Mouse (Mus musculus): Measurements from ENCODE around the gene Prdm11. TPM values are rescaled to one million over a fixed set of nuclear protein-coding genes. Genes with fewer than 3 reads are reported as not detected.
A peak's percentile ranks its signal among the peaks of the same experiment; 100 is the strongest.

Prdm11 gene
- polyA plus RNA-seq, 1 experiment from 2014 or later, result 2.3 TPM

DNA sequence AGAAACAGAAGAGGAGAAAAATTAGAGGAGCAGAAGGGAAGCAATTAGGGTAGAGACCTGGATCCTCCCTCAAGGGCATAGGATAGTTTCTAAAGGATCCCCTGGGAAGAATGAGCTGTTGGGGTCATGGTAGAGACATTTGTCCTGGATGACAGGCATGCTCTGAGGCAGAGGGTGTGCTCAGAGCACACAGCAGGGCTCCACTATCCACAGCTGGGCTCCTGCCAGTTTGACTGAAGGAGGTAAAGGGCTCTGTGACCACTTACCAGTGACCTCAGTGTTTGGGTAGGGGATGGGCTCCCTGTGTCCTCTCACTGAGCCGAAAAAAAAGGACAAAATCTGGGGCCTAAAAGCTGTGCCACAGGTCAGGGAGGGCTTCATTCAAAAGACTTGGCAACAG, 96.4 kb downstream of the Prdm11 start:
- no peak for ATAC-seq
- Histone ChIP-seq H3K27ac (ENCODE audit: low read depth, low read length) (no peak overlapping the region), H3K9ac (ENCODE audit: low read depth, low read length) (no peak overlapping the region), H3K4me1 (ENCODE audit: control insufficient read depth, insufficient read depth, low read depth, low read length) (peaks cover 14% of the 10 kb centered on the region), H3K36me3 (ENCODE audit: control insufficient read depth, insufficient read depth, low read length) (no peaks in the 10 kb centered on the region; the same call in 1 of the 2 replicates), H3K27me3 (replicated peaks; ENCODE audit: control insufficient read depth, insufficient read depth, low read length) (no peaks in the 10 kb centered on the region), H3K4me2 (ENCODE audit: low read length) (no peak overlapping the region), H3K9me3 (ENCODE audit: control insufficient read depth, low read length) (no peaks in the 10 kb centered on the region), H3K4me3 (ENCODE audit: low read length) (no peak overlapping the region)
- 16% methylated on average over 1 of the region's 1 CpGs for WGBS

DNA sequence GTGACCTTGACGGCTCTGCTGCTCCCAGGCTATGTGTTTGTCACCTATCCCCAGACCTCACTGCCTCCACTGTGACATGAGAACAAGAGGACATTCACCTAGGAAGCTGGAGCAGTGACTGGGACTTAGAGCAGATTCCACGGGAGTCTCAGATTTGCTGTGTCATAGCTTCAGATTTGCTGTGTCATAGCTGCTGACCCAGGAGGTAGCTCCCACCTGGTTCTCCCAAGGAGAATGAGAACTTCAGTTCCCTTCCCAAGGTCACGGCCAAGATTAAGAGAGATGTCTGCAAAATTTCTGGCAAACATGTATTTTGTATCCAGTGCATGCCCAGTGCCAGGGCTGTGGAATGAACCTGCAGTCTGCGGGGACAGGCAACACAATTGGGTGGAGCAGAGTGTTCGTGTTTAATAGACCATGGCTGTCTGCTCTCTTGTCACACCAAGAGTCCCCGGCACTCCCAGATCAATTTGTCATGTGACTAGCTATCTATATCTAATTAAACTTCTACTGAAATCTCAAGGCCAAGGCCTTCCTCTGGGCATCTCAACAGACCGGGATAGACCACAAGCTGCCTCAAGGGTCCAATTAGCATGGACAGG, 97.2 kb downstream of the Prdm11 start:
- peaks cover 14% of the 10 kb centered on the region for H3K4me1 ChIP-seq (ENCODE audit: control insufficient read depth, insufficient read depth, low read depth, low read length)
- H3K36me3 ChIP-seq (ENCODE audit: control insufficient read depth, insufficient read depth, low read length), result no peaks in the 10 kb centered on the region; the same call in 1 of the 2 replicates
- H3K4me2 ChIP-seq (ENCODE audit: low read length), result no peak overlapping the region
- H3K4me3 ChIP-seq (ENCODE audit: low read length), result no peak overlapping the region
- no peak overlapping the region for H3K27ac ChIP-seq (ENCODE audit: low read depth, low read length)
- no peak for ATAC-seq
- no peaks in the 10 kb centered on the region for H3K27me3 ChIP-seq (replicated peaks; ENCODE audit: control insufficient read depth, insufficient read depth, low read length)
- H3K9ac ChIP-seq (ENCODE audit: low read depth, low read length), result no peak overlapping the region
- 37% methylated on average over 7 of the region's 7 CpGs for WGBS
- no peaks in the 10 kb centered on the region for H3K9me3 ChIP-seq (ENCODE audit: control insufficient read depth, low read length)

DNA sequence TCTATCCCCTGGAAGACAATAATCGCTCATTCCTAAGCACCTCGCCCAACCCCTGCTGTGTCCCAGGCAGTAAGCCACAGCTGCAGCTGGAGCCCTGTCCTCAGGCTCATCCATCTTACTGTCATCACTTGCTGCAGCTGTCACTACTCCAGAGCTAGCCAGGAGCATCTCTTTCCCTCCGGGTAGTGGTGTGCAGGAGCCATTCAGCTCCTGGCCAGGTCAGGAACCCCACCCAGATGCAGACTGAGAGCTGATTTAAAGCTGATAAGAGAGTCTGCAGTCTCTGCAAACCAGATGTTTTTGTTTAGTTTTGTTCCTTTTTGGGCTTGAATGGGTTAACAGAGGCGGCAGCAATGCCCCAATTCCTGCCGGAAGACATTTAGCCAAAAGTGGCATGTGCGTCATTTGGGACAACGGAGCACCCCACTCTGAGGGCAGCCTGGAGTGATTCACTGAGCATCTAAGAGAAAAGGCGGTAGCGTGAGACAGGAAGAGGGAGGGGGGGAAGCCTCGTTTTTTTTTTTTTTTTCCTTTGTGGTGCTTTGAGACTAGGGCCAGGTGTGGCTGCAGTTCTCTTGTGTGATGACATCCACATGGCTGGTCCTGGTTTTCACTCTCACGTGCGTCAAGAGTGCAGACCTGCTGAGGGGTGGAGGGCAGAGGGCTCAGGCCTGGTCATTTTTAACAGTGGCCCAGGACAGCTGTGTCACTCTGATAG, 97.8 kb downstream of the Prdm11 start:
- 3% methylated on average over 12 of the region's 12 CpGs for WGBS
- H3K9ac ChIP-seq (ENCODE audit: low read depth, low read length), result no peak overlapping the region
- peaks cover 14% of the 10 kb centered on the region for H3K4me1 ChIP-seq (ENCODE audit: control insufficient read depth, insufficient read depth, low read depth, low read length)
- no peak overlapping the region for H3K4me3 ChIP-seq (ENCODE audit: low read length)
- no peaks in the 10 kb centered on the region; the same call in 1 of the 2 replicates for H3K36me3 ChIP-seq (ENCODE audit: control insufficient read depth, insufficient read depth, low read length)
- peak overlapping the region; percentile 0; the same call in 1 of the 2 replicates for H3K4me2 ChIP-seq (ENCODE audit: low read length)
- no peaks in the 10 kb centered on the region for H3K27me3 ChIP-seq (replicated peaks; ENCODE audit: control insufficient read depth, insufficient read depth, low read length)
- peak; percentile 73 for ATAC-seq
- H3K9me3 ChIP-seq (ENCODE audit: control insufficient read depth, low read length), result no peaks in the 10 kb centered on the region
- peak overlapping the region; percentile 9; the same call in 1 of the 2 replicates for H3K27ac ChIP-seq (ENCODE audit: low read depth, low read length)

DNA sequence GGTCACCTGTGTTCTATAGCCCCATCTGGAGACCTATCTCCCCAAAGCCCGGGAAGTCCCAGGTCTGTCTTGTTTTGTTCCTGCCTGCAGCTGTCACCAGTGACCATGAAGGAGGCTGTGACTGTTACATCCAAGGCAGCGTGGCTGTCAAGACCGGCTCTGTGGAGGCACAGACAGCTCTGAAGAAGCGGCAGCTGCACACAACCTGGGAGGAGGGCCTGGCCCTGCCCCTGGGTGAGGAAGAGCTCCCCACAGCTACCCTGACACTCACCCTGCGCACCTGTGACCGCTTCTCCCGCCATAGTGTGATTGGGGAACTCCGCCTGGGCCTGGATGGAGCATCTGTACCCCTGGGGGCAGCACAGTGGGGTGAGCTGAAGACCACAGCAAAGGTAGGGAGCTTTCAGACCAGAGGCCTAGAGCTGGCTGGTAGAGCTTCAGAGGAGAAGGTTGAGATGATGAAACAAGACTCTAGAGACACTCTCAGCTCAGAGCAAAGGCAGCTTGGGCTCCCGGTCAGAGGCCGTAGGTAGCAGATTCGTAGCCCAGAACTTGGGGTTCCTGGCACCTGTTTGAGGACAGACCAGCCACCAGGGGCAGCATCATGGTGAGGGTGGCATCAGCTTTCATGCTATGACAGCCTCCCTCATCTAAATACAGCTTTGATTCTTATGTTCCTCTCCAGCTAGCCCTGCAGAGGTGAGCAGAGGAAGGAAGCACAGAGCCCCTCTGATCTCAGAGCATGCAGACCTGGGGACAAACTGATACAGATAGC, 100.0 kb downstream of the Prdm11 start:
- Histone ChIP-seq H3K36me3 (ENCODE audit: control insufficient read depth, insufficient read depth, low read length) (no peaks in the 10 kb centered on the region; the same call in 1 of the 2 replicates), H3K9ac (ENCODE audit: low read depth, low read length) (no peak overlapping the region), H3K27me3 (replicated peaks; ENCODE audit: control insufficient read depth, insufficient read depth, low read length) (no peaks in the 10 kb centered on the region), H3K4me3 (ENCODE audit: low read length) (no peak overlapping the region), H3K9me3 (ENCODE audit: control insufficient read depth, low read length) (no peaks in the 10 kb centered on the region), H3K4me2 (ENCODE audit: low read length) (no peak overlapping the region), H3K4me1 (ENCODE audit: control insufficient read depth, insufficient read depth, low read depth, low read length) (peaks cover 14% of the 10 kb centered on the region), H3K27ac (ENCODE audit: low read depth, low read length) (no peak overlapping the region)
- ATAC-seq, result no peak
- WGBS, result 88% methylated on average over 11 of the region's 11 CpGs

DNA sequence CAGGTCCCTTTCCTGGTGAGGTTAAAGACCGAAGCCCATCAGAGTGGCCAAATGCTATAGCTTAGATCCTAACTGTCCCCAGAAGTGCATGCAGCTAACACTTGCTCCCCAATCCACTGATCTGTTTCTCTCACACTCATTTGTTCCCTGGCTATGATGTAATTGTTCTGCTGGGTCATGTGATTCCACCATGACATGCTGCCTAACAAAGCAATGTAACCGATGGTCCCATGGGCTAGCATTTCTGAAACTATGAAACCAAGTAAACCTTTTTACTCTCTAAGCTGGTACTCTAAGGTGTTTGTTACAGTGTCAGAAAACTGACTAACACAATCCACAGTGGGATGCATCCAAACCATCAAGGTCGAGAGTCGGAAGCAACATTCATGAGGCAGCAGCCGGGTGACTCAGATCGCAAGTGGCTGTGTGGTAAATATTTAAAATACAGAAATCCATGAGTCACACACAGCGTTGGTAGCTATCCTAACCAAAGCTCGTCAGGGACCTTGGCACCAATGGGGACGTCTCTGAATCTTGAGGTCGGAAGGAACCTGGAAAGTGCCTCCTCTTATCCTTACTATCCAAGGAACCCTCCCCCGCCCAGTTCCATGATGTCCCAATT, 100.7 kb downstream of the Prdm11 start:
- H3K4me2 ChIP-seq (ENCODE audit: low read length), result no peak overlapping the region
- no peaks in the 10 kb centered on the region for H3K27me3 ChIP-seq (replicated peaks; ENCODE audit: control insufficient read depth, insufficient read depth, low read length)
- H3K4me1 ChIP-seq (ENCODE audit: control insufficient read depth, insufficient read depth, low read depth, low read length), result peaks cover 14% of the 10 kb centered on the region
- H3K36me3 ChIP-seq (ENCODE audit: control insufficient read depth, insufficient read depth, low read length), result no peaks in the 10 kb centered on the region; the same call in 1 of the 2 replicates
- H3K9ac ChIP-seq (ENCODE audit: low read depth, low read length), result no peak overlapping the region
- H3K4me3 ChIP-seq (ENCODE audit: low read length), result no peak overlapping the region
- WGBS, result 92% methylated on average over 11 of the region's 11 CpGs
- ATAC-seq, result no peak
- no peaks in the 10 kb centered on the region for H3K9me3 ChIP-seq (ENCODE audit: control insufficient read depth, low read length)
- no peak overlapping the region for H3K27ac ChIP-seq (ENCODE audit: low read depth, low read length)

DNA sequence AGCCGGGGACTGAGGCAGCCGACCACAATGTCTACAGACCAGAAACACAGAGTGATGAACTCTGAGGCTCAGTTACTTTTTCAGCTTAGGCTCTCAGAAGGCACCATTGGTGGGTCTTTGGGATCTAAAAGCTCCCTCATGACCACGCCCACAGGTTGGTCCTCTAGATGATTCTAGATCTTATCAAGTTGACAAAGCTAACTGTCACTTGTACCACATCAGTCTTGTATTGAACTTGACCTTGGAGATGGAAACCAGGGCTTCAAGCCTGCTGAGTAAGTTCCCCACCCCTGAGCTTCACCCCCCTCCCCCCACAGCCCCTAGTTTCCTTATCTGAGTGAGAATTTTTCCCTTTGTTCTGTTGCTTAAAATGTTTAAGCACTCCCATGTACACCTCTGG, 101.6 kb downstream of the Prdm11 start:
- Histone ChIP-seq H3K27ac (ENCODE audit: low read depth, low read length) (no peak overlapping the region), H3K4me2 (ENCODE audit: low read length) (no peak overlapping the region), H3K4me3 (ENCODE audit: low read length) (no peak overlapping the region), H3K36me3 (ENCODE audit: control insufficient read depth, insufficient read depth, low read length) (no peaks in the 10 kb centered on the region; the same call in 1 of the 2 replicates), H3K27me3 (replicated peaks; ENCODE audit: control insufficient read depth, insufficient read depth, low read length) (no peaks in the 10 kb centered on the region), H3K9me3 (ENCODE audit: control insufficient read depth, low read length) (no peaks in the 10 kb centered on the region), H3K4me1 (ENCODE audit: control insufficient read depth, insufficient read depth, low read depth, low read length) (peaks cover 14% of the 10 kb centered on the region), H3K9ac (ENCODE audit: low read depth, low read length) (no peak overlapping the region)
- no peak for ATAC-seq
- 92% methylated on average over 3 of the region's 3 CpGs for WGBS

DNA sequence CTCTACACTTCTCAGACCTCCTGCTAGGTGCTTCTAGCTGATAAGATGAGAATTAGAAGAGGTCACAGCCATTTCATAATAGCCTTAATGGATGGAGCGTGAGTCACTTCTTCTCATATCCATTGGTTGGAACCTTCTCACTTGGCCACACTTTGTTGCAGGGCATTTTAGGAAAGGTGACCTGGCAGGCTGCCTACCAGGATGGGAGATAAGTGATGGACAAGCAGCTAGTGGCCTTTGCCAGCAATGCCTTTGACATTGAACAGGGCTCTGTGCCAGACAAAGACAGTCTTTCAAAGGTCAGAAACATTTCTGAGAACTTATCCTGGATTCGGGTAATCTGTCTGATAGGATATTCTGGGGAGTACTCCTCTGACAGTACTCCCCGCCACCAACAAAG, 102.6 kb downstream of the Prdm11 start:
- H3K27ac ChIP-seq (ENCODE audit: low read depth, low read length), result no peak overlapping the region
- ATAC-seq, result no peak
- H3K4me3 ChIP-seq (ENCODE audit: low read length), result no peak overlapping the region
- no peaks in the 10 kb centered on the region for H3K9me3 ChIP-seq (ENCODE audit: control insufficient read depth, low read length)
- no peaks in the 10 kb centered on the region for H3K27me3 ChIP-seq (replicated peaks; ENCODE audit: control insufficient read depth, insufficient read depth, low read length)
- no peaks in the 10 kb centered on the region; the same call in 1 of the 2 replicates for H3K36me3 ChIP-seq (ENCODE audit: control insufficient read depth, insufficient read depth, low read length)
- WGBS, result 85% methylated on average over 3 of the region's 3 CpGs
- H3K4me1 ChIP-seq (ENCODE audit: control insufficient read depth, insufficient read depth, low read depth, low read length), result peaks cover 8% of the 10 kb centered on the region
- H3K4me2 ChIP-seq (ENCODE audit: low read length), result no peak overlapping the region
- H3K9ac ChIP-seq (ENCODE audit: low read depth, low read length), result no peak overlapping the region

DNA sequence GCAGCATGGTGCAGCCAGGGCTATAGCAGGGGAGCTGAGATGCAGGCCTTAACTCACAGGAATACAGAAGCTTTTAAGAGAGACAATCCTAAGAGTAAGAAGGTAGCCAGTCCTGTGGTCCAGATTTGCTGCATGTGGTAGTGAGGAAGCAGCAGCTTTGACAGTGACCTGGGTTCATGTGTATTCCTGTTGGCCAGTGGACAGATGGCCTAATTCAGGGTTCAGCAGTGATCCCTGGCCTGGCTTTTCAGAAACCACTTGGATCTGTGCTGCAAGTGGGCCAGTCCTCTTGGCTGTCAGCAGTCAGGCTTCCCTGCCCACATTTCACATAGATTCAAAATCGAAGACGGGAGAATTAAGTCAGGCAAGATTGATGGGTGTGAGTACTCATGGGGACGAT, 104.5 kb downstream of the Prdm11 start:
- Histone ChIP-seq H3K27ac (ENCODE audit: low read depth, low read length) (no peak overlapping the region), H3K9ac (ENCODE audit: low read depth, low read length) (no peak overlapping the region), H3K27me3 (replicated peaks; ENCODE audit: control insufficient read depth, insufficient read depth, low read length) (no peaks in the 10 kb centered on the region), H3K4me3 (ENCODE audit: low read length) (no peak overlapping the region), H3K36me3 (ENCODE audit: control insufficient read depth, insufficient read depth, low read length) (no peaks in the 10 kb centered on the region; the same call in 1 of the 2 replicates), H3K4me2 (ENCODE audit: low read length) (no peak overlapping the region), H3K4me1 (ENCODE audit: control insufficient read depth, insufficient read depth, low read depth, low read length) (no peaks in the 10 kb centered on the region), H3K9me3 (ENCODE audit: control insufficient read depth, low read length) (no peaks in the 10 kb centered on the region)
- WGBS, result 61% methylated on average over 3 of the region's 3 CpGs
- ATAC-seq, result no peak
